Mouse (Mus musculus) brain, embryonic 14.5 days (tissue): Measurements from ENCODE around the gene Adat3.

ENCODE experiments used
- CTCF ChIP-seq: fragments of 200-500 bp; IDR thresholded peaks from 2 replicates; pipeline ENCODE4 v1.5.1; 2012; ENCODE audit warnings: inconsistent platforms, mild to moderate bottlenecking, moderate library complexity, borderline replicate concordance; ENCODE audit not compliant: insufficient read depth, insufficient read length; ENCODE audit errors: extremely low read depth
- POLR2A ChIP-seq: fragments of 200-500 bp; IDR thresholded peaks from 2 replicates; pipeline ENCODE4 v1.6.1; 2012; ENCODE audit warnings: mild to moderate bottlenecking, inconsistent platforms, borderline replicate concordance; ENCODE audit not compliant: poor library complexity, insufficient read depth, insufficient read length, severe bottlenecking; ENCODE audit errors: extremely low read depth

DNA sequence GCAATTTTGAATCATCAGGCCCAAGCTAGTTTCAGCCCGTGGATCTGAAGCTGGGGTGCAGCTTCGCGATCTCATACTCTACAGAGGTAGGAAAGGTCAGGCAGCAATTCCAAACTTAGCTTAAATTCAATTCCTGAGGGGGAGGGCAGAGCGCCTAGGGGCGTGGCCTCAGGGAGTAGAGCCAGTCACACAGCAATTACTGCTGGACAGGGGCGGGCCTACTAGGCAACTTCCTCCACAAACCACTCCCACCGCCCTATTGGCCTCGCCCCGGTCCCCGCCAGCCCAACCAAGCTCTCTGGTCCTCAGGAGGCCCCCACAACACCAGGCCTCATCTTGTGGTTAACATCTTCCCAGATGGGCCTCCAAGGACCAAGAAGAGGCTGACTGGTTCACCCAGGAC lies 33.0 kb upstream of the Adat3 start:
- no peak for TF ChIP-seq POLR2A
- no peak for TF ChIP-seq CTCF
